Mouse (Mus musculus) A20 (cell line): ENCODE data around the gene Klhdc4.

Source experiments
- DNase-seq: peaks from one replicate; pipeline ENCODE4 v3.0.0-alpha.2; 2011; ENCODE audit warnings: low read depth, low spot score

Klhdc4 gene

DNA sequence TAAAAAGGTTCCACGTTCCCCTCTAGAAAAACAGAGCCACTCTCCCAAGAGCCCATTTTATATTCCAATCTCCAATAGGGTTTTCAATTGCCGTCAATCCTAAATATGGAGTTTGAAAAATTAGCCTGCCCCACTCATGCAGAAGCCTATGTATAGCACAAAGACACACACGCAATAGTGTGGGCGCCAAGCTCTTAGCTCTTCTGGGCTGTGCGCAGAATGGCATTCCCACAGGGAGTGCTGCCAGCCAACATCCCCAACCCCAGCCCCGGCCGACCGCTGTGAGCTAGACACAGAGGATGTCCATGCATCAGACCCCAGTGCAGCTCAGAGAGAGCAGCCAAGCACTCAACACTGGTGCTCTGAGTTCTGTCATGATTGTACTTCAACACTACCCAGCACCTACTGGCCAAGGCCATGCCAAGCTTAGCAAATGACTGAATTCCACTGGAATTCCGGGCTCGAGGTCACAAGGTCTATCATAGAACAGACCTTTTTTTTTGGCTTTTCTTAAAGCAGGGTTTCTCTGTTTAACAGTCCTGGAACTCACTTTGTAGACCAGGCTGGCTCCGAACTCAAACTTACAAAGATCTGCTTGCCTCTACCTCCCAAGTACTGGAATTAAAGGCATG is 19.7 kb downstream of the Klhdc4 start:
- no peak for DNase-seq

DNA sequence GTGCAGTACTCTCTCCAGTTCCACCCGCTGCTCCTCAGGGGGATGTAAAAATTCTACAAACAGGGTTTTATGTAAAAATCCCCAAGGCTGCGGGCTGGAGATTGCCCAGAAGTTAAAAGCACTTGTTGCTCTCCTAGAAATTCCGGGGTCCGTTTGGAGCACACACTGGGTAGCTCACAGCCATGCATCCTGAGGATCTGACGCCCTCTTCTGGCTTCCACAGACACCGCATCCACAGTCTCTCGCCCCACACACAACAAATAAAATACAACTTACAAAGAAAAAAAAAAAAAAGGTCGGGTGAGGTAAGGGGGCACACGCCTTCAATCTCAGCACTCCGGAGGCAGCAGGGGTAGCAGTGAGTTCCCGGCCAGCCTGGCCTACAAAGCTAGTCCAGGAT is 21.3 kb downstream of the Klhdc4 start:
- DNase-seq, result no peak

DNA sequence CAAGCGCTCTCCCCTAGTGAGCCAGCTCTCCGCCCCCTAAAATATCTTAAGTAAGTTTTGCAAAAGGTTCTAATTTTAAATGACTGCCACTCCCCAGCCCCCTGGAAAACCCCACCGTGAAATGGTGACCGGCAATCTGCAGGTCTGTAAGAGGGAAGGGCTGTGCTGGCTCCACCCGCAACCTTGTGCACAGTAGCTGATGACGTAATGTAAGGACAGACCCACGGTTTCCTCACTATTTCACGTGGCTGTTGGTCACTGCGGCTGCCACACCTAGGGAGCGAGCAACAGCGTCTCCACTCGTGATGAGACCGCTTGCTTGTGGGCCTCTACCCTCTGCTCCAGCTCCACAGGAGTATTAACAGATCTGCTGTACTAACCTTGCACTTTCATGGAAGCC is 23.2 kb downstream of the Klhdc4 start:
- no peak for DNase-seq

DNA sequence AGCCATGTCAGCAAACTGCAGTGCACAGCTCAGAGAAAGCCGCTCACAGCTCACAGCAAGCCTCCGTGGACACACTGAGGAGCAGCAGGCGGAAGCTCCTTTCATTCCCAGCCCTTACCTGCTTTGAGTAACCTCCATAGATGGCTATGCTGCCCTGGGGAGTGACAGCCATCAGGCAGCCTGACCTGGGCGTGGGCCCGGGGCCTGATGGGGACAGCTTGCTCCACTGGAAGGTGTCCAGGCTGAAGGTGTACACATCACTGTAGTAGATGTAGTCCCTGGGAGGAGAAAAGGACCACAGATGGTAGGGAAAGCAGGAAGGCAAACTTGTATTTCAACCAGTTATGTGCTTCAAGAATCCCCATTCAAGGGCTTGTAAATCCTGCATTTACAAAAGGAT is 24.5 kb downstream of the Klhdc4 start:
- DNase-seq, result no peak

DNA sequence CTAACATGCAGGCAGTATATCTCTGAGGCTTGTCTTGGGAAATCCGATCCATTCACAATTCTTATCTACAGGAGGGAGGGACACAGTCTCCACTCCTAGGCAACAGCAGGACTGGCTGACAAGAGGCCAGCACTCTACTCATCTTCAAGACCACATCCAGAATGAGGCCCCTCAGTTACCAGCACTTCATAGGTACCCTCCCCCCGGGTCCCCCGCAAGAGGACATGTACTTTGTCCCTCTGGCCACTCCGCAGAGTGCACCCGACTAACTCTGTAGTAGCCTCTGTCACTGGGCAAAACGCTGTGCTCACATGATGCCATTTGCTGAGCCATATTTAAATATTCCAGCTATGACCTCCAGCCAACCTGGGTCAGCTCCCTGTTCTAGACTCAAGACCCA is 31.0 kb downstream of the Klhdc4 start:
- no peak for DNase-seq

DNA sequence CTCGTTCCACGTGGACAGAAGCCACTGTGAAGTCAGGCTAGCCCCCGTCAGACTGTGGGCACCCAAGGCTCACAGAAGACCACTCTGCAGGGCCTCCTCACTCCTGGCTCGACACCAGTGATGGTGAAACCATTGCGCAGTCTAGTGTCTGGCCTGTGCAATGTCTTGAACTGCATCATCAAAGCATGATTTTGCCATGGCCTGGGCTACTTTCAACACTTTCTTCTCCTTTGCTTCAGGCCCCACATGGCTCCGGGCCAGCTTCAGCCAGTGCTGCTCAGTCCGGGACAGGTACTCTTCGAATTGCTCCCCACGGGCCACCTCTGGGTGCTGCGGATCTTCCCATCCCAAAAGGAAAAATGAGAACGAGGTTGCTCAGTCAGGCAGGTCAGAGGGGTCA is 33.0 kb downstream of the Klhdc4 start:
- DNase-seq, result no peak

DNA sequence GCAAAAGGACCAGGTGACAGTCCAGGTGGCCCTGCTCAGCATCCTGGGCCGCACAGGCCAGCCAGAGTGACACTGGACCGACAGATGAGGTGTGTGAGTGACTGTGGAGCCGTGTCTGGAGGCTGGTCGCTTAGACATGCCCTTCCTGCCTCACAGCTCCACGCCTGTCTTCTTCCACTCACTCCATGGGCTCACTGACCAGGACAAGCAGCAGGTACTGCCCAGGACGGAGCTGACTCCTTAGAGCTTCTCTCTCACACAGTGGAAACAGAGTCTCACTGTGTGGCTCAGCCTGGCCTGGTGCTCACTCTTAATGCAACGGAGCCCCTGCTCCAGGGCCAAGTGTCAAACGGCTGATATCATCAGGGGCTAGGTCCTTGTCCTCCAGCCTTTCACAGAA is 33.9 kb downstream of the Klhdc4 start:
- DNase-seq, result no peak

DNA sequence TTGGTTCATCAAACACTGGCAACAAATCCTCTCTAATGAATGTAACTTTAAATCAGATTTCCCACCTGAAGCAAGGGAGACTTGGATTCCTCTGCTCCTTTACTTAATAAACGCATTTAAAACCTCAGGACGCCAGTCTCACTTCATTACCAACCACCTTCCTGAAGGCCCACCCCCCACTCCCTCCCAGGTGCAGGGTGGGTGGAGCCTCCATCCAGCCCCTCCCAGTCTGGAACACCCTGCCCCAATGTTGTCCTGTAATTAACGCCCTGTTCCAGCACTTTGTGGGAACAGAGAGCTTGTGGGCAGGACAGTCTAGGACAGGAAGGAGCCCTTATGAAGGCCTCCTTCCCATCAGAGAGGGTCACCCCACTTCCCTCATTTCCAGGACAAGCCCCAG is 35.2 kb downstream of the Klhdc4 start:
- no peak for DNase-seq

DNA sequence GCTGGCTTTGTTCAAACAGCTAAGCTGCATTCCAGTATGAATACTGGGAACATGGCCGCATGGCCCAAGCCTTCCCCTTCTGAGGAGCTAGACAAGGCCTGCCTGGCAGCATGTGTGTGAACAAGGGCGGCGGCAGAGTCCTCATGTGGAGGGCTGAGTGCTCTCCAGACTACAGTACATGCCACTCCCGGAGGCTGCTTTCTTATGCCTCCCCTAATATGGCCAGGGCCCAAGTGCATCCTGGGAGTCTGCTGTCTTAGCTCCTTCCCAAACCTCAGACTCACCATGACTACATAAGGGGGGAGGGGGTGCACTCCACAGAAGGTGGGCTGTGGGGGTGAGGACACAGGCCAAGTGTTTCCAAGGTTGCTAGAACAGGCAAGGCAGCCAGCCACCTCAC is 36.7 kb downstream of the Klhdc4 start:
- no peak for DNase-seq

DNA sequence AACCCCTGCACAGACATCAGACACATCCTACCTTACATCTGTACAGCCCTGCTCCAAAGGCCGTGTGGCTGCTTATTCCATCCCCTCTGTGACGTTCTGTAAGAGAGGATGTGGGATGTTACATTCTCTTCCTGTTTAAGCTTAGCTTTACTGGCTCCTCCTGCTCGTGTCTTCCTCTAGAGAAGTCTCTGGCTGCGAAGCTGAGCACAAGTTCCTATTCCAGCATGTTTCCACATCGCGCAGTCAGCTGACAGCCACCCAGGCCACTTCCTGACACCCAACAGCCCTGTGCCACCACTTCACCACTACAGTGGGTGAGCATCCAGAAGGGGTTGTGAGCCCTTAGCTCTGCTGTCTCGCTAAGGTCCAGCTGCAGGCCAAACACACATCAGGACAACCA is 37.2 kb downstream of the Klhdc4 start:
- no peak for DNase-seq

DNA sequence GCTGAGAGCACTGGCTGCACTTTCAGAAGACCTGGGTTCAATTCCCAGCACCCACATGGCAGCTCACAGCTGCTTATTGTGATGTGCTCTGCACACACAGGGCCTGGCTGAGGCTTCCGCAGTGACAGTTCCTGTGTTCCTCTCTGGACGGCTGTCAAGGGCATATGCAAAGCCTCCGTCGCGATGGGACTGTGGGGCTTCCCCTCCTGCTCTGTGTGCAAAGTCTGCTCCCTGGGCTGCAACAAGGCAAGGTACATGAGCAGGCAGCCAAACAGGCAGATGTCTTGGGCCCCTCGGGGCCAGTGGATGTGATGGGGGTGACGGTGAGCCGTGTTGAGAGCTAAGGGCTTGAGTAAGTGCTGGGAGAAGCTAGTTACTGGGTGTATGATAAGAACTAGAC is 40.6 kb downstream of the Klhdc4 start:
- peak; percentile 81 for DNase-seq

DNA sequence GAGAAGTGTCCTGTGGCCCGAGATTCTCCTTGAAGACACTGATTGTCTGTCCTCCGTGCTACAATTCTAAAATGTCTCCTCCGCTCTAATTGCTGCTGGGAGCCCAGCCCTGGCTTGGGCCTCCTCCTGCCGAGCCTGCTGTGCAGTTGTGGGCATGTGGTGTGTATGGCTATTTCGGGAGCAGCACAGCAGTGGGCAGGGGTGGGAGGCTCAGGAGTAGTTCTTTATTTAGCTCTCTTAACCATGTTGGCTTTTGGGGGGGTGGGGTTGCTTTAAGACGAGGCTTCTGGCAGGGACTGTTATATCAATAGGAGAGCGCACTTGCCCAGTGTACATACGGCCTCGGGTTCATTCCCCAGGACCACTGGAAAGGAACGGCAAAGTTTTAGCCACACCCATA is 42.8 kb downstream of the Klhdc4 start:
- DNase-seq, result no peak

DNA sequence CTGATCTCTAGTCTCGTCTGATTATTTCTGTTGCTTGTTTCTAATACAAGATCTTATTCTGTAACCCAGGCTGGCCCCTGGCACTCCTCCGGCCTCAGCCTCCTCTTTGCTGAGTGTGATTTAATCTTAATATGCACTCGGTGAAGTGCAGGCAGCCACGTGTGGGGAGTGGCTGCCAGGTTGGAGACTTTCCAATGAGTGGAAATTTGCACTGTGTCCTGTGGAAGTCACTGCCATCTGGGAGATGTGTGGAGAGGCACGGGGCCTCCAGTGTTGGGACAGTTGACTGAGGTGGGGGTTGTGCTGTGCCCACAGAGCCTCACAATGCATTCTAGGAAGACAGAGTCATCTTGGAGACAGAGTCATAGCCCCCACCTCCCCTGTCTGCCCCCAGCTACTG is 46.9 kb downstream of the Klhdc4 start:
- DNase-seq, result no peak

DNA sequence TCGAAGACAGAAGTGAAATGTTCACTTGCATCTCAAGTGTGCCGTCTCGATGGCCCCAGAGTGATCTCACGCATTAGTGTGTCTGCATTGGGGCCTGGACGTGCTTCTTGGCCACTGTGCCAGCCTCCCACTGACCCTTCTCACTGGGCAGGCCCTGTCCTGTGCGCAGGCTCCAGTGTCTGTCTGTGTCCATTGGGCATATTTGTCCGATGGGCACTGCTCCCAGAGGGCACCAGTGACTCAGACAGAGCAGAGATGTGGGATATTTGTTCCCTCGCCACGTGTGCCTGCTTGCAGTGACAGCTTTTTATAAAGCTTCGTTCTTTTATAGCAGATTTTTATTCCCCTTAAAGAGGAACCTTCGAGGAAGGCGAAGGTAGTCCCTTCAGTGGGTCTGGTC is 55.5 kb downstream of the Klhdc4 start:
- DNase-seq, result no peak

DNA sequence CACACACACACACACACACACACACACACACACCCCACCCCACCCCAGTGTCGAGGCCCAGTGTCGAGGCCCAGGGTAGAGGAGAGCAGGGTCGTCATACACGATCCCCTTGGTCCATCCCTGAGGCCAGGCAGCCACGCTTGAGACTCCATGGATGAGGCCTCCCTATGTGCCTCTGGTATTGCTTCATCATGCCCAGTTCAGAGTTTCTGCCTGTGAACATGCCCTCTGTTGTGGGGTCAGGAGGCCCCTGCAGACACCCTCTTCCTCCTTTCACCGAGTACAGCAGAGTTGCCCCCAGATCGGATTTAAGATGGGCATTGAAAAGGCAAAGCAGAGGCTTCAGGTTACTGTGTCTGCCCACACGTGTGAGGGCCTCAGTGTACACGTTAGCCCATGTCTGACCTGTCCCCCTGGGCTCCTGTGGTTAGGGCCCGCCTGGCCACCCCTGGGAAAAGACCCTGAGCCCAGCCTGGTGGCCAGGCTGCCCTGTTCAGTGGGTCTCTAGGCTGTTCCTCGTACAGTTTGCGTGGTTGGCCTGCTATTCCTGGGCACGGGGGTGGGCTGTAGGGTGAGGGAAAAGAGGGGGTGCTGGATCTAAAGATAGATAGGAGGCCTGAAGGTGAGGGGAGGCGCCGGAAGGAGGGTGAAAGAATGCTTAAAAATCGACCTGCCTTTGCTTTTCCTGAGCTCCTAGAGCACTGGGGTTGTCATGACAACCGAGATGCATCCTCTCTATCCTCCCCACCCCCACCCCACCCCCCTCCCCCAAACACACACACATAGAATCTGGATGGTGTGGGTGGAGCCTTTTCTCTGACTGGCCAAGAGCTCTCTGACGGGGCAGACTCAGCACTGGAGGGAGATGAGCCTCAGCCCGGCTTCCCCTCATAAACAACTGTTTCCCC is 58.3 kb downstream of the Klhdc4 start:
- no peak for DNase-seq

DNA sequence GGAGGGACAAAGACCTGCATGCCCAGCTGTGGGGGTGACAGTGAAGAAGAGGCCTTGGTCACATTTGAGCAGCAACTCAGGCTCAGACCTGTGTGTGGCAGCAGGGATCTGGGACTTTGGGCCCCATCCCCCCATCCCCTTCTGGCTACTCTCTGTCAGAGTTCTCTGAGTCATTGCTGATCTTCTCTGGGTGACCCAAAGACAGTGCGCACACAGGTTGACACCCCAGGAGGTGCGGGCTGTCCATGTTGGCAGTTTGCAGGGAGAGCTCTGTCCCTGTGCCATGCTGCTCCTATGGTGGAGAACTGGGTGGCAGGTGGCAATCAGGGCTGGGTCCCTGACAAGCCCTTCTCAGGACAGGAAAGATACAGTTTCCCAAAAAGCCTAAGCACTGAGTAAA is 59.7 kb downstream of the Klhdc4 start:
- DNase-seq, result no peak

DNA sequence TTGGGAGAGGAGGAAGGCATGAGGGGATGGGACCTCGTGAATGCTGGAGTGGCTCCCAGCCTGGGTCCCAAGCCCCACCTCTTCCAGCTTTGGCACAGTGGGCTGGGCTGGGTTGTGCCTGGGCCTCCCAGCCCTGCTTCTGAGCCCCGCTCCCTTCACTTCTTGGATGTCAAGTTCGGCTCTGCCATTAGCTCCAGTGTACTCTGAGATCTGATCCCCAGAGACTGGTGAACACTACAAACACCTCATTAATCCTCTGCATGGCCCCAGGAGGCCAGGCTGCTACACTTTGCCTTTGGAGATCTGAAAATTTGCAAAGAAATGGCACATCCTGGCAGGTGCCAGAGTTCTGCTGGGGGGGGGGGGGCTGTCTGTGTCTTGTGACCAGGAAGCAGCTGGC is 60.3 kb downstream of the Klhdc4 start:
- DNase-seq, result no peak

DNA sequence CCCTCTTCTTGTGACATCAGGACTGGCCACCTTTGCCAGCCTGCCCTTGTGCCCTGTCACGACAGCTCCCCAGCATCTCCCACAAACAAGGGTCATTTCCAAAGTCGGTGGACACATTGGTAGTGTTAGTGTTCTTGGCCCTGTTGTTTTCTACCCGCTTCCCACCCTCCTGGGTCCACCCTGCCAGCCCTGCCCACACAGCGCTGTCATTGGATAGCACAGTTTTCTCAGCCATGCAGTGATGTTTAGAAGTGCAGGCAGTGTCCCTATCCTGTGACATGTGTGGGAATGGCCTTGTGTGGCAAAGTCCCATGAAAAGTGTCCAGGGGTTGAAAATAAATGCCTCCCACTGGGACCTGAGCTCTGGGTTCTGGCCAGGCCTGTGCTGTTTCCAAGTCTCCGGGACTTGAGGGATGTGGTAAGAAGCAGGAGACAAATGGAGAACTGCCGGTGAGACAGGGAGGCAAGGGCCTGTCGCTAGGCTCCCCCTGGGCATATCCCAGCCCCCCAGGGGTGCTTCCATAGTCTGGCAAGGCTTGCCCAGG is 63.7 kb downstream of the Klhdc4 start:
- no peak for DNase-seq

DNA sequence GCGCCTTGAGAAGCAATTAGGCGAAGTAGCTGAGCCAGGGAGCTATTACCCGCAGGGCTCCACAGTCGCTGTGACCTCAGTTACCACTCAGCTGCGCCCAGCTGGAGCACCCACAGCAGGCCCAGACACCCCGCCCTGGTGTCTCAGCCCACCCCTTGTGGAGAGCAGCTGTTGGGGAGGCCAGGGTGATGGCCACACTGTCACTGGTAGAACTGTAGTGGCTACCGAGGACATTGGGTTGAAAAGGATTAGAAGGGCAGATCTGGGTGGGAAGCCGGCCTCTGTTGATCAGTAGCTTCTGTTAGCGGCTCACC is 65.7 kb downstream of the Klhdc4 start:
- DNase-seq, result no peak

DNA sequence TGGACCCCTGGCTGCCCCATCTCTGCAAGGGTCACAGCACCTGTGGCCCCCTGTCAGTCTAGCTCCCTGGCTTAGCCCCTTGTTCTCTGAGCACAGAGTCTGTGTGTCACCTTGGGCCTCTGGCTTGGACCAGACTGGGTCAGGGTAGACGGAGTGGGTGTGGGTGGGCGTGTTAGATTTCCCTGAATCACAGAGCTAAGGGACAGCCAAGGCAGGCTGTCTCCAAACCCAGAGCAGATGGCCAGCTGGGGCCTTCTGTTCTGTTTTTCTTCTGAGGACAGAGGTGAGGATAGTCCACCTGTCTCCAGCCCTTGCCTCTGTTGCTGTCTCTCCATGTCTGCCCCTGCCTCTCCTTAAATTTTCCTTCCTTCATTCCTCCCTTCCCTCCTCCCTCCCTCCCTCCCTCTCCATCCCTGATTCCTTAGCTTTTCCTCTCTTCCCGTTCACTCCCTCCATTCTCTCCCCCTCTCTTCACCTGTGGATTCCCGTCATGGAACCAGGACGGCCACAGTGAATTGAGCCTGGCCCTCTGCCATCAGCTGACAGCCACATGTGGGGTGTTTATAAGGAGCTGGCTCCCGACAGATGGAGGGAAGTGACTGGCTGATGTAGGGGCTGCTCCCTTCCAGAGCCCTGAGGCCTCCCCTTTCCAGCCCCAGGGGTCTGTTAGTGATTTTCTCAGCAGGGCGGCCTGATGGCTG is 66.2 kb downstream of the Klhdc4 start:
- no peak for DNase-seq

DNA sequence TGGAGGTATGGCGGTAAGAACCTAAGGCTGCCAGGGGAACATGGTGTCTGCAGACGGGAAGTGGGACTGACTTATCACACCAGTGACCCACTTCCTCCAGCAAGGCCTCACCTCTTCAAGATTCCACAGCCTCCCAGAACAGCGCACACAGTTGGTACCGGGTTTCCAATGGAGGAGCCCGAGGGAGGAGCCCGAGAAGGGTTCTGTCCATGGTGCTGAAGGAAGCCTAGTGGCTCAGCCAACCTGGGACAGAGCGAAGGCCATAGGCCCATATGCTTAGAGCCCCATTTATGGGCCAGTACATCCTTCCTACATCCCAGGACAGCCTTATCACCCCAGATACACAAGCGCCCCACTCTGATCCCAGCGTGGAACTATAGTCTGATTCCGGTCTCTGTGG is 67.9 kb downstream of the Klhdc4 start:
- peak; percentile 18 for DNase-seq

DNA sequence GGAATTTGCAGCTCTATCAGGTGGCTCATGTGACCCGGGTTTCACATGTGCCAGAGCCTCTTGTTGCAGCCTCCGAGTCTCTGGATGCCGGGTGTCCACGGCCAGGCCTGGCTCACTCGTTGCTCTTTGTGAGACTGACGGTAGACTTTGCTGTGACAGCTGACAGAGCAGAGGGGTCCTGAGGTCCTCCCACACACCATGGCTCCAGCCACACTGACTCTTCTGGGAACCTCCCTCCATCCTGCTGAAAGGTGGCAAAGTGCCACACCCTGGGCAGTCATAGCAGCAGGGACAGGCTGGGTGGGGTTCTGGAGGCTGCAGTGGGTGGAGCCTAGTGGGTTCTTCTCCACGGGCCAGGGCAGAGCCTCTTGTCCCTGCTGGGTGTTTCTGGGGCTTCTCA is 68.9 kb downstream of the Klhdc4 start:
- DNase-seq, result no peak

DNA sequence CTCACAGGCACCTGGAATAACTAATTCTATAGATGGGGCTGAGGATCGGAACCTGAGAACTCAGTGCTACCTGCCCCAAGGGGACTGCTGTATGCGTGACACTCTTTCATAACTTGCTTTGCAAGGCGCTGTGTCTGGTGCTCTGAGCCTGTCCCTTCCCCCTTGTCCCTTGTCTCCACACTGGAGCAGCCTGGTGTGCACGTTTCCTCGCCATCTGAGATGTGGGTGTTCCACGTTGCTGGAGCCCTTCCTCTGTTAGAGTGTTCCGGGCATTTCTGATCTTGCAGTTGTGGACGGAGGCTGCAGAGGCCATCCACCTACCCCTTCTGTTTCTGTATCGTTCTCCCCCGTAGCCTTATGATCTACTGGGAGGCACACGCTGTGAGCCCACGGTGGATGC is 70.9 kb downstream of the Klhdc4 start:
- DNase-seq, result no peak
